Mouse (Mus musculus) stomach, postnatal 0 days (tissue): ENCODE data around the gene Trrap.

Source experiments
- CTCF ChIP-seq: IDR thresholded peaks from 2 replicates; pipeline ENCODE4 v1.5.1; 2016; ENCODE audit warnings: antibody characterized with exemption, low read depth, mild to moderate bottlenecking, moderate library complexity
- EP300 ChIP-seq: optimal IDR thresholded peaks from 2 replicates; pipeline ENCODE3; 2016; ENCODE audit warnings: antibody characterized with exemption

- TF ChIP-seq CTCF (no peak), EP300 (no peak)
Measured at GRCm38 (mm10) chr5:144891276-144891675, 123.7 kb downstream of the Trrap start.
